Mouse (Mus musculus): Measurements from ENCODE around the gene Ttll7. TPM values are rescaled to one million over a fixed set of nuclear protein-coding genes. Genes with fewer than 3 reads are reported as not detected.

Gene Ttll7
- polyA plus RNA-seq (2014; fragmentation: Illumina TruSeq; extraction: RNeasy Lipid Tissue Mini Kit (QIAGEN cat#74804); ENCODE audit: insufficient read depth, low read depth, low replicate concordance): 12.6 TPM

GRCm38 (mm10) chr3:146851966-146852891 lies at the start of gene Ttll7:
Ttll7 (plus strand) TSS chr3:146852367.

GRCm38 (mm10) chr3:146812901-146813393 lies 39.2 kb upstream of the Ttll7 start, which contains the start of gene Prkacb:
Prkacb (minus strand) TSS chr3:146812990.

Other genes starting within 250 kb of the Ttll7 start
- not detected for gene Dnase2b, start 236.8 kb upstream of the Ttll7 start, polyA plus RNA-seq (2014; fragmentation: Illumina TruSeq; extraction: RNeasy Lipid Tissue Mini Kit (QIAGEN cat#74804); ENCODE audit: insufficient read depth, low read depth, low replicate concordance)
- not detected for gene 4930503B20Rik, start 201.1 kb upstream of the Ttll7 start, polyA plus RNA-seq (2014; fragmentation: Illumina TruSeq; extraction: RNeasy Lipid Tissue Mini Kit (QIAGEN cat#74804); ENCODE audit: insufficient read depth, low read depth, low replicate concordance)
- gene Samd13, start 166.8 kb upstream of the Ttll7 start, polyA plus RNA-seq (2014; fragmentation: Illumina TruSeq; extraction: RNeasy Lipid Tissue Mini Kit (QIAGEN cat#74804); ENCODE audit: insufficient read depth, low read depth, low replicate concordance): 0.66 TPM
- 22.2 TPM for gene Prkacb, start 39.4 kb upstream of the Ttll7 start, polyA plus RNA-seq (2014; fragmentation: Illumina TruSeq; extraction: RNeasy Lipid Tissue Mini Kit (QIAGEN cat#74804); ENCODE audit: insufficient read depth, low read depth, low replicate concordance)